Mouse (Mus musculus) ovary, postnatal 10 days (tissue): ENCODE results near the gene Spon2.

Source experiments
- DNase-seq: peaks from one replicate; pipeline ENCODE4 v3.0.0; 2022; ENCODE audit warnings: low spot score

The Spon2 gene

DNA sequence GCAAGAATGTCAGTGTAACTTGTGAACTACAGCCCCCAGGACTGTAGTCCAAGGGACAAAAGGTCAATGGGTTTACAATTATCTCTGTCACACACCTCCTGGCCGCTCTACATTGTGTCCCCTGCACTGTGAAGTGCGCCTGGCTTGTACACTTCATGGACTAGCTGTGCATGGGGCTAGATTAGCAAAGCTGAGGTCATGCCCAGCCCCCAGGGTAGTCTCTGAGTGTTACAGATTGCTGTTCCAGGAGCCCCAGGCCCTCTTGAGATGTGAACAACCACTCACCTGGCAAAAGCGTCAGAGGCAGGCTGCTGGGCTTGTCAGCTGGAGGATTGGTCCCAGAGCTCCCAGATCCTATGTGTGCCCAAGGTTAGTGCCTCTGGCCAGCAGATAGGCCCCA is 592 bp downstream of the Spon2 start:
- DNase-seq, result no peak

DNA sequence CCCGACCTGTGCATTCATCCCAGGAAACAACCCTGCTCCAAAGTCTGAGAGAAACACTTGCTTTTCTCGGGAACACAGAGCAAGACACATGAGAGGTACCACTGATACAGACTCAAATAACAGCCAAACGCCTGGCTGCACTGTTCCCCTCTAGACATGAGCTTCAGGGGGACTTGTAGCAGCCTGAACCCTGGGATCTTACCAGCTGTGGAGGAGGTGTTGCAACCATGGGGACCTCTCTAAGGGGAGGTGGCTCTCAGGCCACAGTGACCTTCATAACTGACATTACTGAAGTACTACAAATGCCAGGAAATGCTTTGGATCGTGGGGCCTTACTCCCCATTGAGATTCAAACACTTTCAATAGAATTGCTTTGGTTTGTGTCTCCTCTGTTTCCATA is 3.5 kb downstream of the Spon2 start:
- DNase-seq, result no peak

DNA sequence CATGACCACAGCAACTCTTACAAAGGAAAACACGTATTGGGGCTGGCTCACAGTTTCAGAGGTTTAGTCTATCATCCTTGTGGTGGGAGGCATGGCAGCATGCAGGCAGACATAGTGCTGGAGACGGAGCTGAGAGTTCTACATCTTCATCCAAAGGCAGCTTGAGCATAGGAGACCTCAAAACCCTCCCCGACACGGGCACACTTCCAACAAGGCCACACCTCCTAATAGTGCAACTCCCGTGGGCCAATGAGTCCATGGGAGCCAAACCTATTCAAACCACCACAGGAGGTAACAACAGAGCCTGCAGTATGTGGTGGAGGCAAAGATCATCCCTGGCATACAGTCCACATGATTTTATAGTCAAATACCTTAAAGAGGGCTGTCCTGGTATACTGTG is 7.0 kb downstream of the Spon2 start:
- no peak for DNase-seq

DNA sequence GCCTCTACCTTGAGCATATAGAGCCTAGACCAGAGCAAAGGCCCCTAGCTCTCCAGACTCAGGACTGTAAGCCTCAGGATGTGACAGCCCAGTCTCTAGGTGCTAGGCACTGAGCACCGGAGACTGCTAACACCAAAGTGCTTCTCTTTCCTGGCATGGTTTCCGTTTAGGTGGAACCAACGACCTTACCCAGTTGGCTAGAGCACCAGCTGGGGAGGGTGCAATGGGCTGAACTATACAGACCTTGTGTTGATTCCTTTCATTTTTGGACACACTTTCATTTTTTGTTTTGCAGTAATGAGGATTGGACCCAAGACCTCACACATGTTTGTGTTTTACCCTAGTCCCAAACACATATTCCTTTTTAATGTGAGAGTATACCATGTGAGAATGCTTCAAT is 7.7 kb downstream of the Spon2 start:
- DNase-seq, result no peak

DNA sequence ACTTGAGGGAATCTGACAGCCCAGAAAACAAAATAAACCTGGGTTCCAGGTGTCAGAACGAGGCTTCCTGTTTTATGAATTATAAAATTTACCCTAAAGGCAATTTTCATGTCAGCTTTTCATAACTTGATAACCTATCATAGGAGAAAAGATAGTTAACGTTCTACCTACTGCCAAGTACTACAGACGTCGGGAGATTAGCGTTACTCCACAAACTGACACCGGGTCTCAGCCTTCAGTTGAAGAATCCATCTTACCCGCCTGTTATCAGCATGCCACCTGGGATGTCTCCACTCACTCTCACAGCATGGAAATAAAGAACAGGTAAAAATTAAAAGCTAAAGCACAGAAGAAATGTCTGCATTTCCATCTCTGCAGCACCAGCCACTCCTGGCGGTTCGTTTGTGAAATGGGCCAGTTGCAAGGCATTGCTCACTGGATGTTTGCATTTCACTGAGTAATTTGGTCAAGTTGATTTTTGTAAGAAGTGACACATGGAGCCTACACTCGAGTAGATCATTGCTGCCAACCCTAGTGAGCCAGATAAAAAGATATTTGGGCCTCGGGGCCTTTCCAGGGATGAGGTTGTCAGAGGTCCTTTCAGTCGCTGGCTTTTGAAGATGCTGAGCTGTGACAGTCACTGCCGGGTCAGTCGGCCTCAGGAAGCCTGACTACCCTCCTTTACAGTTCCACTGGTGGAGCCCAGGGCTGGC is 9.6 kb downstream of the Spon2 start:
- DNase-seq, result no peak

DNA sequence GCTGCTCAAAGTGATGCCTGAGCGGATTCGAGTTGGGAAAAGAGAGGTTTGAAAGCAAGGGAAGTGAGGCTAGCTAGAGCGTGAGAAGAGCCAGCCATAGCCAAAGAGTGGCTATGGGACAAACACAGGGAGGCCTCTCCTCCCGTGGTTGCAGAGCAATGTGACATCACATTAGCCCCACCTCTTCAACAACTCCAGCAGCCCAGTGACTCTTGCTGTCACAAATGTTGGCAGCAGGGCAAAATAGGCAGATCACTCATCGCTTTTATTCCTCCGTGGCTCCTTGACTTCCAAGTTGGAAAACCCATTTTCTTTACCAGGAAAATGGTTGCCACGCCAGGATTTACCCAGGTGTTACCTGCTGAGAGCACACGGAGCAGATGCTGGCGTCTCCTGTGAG is 11.1 kb downstream of the Spon2 start:
- no peak for DNase-seq

DNA sequence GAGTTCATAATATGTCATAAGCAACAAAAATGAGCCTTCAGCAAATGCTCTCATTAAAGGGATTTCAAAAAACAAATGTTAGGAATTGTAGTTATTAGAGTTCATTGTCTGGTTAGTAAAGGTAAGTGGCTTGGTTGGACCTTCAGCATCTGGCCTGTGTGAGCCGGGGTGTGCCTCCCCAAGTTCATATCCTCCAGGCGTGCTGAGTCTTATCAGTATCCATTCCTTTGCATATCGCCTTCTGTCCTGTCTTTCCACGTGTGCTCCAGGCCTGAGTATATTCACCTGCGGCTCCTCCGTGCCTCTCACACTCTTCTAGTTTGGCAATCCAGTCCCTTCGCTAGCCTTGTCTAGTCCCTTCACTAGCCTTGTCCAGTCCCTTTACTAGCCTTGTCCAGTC is 11.9 kb downstream of the Spon2 start:
- no peak for DNase-seq

DNA sequence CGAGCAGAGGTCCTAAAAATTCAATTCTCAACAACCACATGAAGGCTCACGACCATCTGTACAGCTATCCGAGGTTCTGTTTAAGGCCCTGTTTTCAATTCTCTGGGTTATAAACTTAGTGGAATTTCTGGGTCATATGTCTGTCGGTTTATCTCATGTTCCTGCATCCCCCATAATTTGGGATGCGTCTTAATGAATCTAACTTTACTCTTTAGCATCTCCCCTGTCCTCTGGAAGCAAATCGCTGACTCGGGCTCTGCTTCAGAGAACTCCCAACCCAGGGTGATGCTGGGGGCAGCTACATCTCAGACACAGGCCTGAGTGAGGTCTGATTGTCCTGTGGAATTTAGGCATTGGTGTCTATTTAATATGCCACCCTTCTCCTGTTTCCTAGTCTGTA is 14.0 kb downstream of the Spon2 start:
- no peak for DNase-seq

DNA sequence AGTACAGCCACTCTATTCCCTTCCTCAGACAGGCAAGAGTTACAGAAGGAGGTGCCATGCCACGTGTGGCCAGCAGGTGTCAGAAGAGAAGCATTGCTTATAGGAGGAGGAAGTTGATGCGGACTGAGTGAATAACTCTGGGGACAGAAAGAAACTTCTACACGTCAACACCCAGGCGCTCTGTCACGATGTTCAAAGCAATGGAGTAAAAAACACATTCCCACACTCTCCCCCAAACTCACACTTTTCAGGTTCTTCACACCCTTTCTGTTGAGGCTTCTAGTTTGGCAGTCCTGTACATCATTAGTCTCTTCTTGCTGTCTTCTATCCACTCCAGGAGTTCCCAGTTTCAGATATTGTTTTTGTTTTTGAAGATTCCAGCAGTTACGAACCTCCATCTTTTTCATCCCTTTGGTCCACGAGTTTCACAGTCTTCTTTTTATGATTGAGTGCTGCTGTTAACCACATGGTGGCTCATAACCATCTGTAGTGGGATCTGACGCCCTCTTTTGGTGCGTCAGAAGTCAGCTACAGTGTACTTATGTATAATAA is 14.5 kb downstream of the Spon2 start:
- peak; percentile 61 for DNase-seq

DNA sequence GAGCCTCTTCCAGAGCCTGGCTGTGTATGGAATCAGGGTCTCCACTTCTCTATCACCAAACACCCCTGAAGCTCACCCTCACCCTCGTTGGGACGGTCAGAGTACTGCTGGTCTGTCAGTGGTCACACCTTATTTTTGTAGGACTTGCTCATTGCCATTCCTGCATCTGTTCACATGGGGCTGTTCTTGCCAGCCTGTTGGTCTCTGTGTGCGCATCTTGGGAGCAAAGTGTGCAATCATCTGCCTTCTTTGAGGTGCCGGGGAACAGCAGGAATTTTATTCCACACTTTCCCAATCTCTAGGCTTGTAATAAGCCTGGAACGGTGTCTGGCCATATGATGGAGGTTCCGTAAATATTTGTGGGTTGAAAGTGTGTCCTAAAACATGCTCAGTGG is 15.1 kb downstream of the Spon2 start:
- no peak for DNase-seq

DNA sequence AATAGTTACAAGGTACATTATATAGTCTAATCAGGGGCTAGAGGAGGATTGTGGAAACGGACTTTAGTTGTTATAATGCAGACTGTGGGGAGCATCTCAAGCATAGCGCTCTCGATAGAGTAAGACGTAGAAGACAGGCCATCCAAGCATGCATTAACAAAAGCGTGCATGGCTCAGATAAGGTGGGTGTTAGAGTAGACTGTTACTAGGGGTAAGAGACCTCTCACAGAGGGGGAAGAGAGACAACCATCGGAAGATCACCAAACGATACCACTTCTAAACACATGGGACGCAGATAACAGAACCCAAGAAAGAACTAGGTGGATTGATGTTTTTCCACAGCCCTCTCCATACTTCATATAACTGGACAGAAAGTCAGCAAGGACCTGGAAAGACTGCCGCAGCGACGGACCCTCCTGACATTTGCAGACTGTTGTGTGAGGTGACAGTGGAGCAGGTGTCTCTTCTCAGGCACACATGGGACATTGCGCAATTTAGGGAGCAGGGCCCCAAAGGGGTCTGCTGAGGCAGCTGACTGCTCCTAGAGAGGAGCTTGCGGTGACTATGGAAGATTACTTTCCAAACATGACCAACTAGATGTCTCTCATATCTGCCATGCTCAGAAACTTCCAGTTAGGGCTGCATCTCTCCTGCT is 15.6 kb downstream of the Spon2 start:
- no peak for DNase-seq

DNA sequence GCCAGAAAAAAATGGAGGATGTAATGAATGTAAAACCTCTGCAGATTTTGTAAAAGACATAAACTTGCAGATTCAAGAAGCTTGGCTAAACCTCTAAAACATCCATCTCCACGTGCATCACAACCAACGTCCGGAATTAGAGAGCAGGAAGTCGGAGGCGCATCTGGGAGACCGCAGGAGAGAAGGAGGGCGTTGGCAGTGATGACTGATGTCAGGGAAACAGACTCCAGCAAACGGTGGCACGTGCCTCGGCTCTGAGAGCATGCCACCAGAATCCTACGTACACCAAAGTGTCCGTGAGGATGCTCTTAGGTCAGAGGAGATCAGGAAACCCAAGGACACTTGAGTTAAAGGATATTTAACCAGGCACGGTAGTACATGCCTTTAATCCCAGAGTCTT is 16.6 kb downstream of the Spon2 start:
- DNase-seq, result no peak

DNA sequence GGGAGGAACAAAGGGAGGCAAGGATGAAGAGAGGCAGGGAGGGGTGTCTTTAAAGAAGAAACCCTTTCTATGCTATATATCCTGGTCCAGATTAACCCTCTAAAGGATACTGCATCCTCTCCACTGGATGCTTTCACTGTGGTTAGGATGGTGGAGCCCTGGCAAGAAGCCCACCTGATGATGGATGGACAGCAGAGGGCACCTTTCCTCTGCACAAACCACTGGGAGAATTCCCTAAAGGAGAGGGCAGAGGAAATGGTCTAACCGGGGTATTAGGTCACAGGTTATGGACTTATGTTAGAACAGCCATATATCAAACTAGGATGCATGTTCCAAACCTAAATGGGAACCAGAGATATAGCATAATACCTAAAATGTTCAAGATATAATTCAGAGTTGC is 18.2 kb downstream of the Spon2 start:
- no peak for DNase-seq

DNA sequence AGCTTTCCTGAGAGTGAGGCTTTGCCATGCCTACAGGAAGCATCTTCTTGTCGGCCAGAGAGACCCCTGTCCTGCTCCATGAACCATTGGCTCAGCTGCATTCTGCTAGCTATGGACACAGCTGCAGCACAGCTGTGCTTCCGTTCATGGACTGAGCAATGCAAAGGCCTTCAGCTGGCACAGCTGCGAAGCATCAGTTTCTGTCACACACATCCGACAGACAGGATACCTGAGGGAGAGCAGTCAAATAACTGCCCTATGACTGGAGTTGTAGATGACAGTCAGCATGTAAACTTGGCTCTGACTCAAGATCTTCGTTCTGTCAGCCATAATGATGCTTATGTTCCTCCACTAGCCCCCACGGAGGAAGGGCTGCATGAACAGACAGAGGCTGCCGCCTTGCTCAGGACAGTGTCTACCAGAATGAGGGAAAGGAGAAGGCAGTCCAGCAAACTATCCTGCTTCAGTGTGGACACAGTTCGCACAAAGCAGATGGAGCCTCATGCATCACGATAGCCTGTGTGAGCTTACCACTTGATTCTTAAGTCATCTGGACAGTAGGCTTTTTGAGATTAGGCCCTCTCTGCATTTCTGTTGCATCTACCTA is 22.9 kb downstream of the Spon2 start:
- DNase-seq, result no peak

DNA sequence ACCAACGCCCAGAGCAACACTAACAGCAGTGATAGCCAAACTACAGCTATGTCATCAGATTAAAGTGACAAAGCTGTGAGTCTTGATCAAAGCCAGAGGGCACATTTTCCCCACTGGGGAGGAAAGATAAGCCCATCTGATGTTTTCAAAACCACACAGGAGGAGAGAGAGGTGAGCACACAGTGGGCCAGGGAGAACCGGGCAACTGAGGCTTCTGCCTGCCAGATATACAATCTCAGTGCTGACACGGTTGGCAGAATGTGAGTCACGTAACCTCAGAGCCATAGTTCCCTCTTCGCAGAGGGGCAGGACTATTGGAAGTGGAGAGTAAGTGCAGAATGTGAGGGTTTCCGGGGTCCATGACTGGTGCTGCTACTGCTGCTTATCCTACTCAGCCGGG is 24.7 kb downstream of the Spon2 start:
- no peak for DNase-seq
